Mouse (Mus musculus) natural killer cell, adult 2 months (primary cell): ENCODE measurements around the gene Ppm1m.
A peak's percentile ranks its signal among the peaks of the same experiment; 100 is the strongest.

Source experiments
- DNase-seq, 2 experiments: peaks; one replicate each; pipeline ENCODE4 v3.0.0; 2022; ENCODE audit warnings: low spot score in 2 of 2

Ppm1m gene

DNA sequence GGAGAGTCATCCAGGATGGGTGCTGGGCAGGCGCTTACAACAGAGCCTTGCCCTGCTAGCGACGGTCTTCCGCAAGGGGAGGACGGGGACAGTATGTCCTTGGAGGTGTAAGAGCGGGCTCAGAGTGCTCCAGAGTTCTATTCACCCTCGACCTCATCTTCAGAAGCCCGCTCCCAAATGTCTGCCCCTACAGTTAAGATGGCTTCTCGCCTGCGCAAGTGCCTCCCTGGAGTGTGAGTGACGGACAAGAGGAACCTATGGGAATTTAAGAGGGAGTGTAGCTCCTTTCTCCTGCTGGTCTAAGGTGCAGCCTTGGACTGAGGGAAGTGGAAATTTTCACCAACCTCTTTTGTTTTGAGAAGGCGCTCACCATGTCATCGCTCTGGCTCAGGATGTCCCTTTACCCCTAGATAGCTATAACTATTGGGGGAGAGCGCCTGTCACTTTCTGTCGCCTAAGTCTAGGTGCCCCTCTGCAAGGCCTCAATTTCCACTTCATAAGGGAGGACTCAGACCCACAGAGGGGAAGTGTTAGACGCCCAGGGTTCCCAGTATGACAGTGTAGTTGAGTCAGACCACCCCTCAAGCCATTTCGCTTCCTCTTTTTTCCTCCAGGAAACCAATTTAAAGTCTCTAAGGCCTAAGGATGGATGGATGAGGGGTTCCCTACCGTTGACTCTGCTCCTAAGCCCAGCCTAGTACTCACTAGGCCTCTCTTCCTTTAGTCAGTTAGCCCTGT is at the start of gene Ppm1m:
Gene Ppm1m (minus strand): TSS at position 212 of the 738 bp plus-strand sequence.
- no peak for DNase-seq

DNA sequence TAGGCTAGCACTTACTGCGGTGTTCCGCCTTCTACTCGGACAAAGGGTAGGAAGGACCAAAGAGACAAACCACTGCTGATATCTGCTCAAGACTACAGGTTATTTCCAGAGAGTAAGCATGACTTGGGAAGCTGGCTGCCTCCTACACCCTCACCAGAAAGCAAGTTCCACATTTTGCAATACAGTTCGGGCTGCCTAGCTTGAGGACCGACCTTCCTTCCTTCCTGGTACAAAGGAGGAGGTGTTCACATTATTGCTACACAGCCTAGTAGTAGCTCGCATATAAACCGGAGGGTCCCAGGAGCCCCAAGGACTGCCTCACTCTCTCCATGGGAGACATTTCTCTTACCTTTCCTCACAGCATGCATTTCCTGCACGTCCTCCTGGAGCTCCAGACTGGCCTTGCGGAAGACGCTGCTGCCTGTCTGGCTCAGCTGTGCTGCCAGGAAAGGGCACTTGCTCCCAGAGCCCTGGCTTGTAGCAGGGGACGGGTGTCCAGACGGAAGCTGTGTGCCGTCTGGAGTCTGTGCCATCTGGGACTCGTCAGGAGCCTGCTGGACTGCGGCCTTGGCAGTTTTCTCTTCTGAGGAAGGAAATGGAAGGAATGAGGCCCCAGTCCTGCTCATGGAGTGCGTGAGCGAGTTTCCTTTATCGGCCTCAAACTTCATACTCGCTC is 43.4 kb upstream of the Ppm1m start:
- no peak for DNase-seq

DNA sequence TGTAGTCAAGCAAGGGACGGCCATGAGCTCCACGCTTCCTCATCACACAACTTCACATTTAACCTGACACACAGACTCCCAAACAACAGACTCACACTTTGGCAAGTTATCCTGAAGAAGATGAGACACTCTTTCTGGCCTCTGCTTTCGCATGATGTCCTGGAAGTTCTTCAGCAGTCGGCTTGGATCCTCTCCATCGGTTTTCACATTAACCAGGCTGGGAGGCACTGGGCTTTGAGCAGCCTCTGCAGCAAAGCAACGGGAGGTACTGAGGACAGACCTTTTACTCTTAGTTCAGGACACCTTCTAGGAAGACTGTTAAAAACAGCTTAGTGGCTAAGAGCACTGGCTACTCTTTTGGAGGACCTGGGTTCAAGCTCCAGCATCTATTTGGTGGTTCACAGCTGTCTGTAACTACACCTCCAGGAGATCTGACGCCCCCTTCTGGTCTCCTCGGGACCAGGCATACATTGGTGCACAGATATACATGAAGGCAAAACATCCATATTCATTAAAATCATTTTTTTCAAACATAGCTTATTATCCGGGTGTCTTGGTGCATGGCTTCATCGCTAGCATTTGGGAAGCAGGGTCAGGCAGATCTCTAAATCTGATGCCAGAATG is 42.1 kb upstream of the Ppm1m start:
- no peak for DNase-seq

DNA sequence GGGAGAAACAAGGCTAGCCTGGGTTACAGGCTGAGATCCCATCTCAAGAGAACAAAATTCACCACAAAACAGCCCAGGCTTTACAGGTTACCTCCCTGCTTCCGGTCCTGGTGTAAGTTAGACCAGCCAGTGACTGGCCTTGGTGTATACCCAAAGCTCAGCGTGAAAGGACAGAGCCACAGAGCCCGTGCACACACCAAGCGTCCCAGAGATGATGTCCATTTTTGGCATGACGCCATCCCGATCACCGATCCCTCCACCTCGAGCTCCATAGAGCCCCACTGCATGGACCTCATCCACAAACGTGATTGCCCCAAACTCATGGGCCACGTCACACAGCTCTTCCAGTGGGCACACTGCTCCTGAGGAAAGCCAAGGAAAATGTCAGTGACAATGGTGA is 38.3 kb upstream of the Ppm1m start:
- no peak for DNase-seq

DNA sequence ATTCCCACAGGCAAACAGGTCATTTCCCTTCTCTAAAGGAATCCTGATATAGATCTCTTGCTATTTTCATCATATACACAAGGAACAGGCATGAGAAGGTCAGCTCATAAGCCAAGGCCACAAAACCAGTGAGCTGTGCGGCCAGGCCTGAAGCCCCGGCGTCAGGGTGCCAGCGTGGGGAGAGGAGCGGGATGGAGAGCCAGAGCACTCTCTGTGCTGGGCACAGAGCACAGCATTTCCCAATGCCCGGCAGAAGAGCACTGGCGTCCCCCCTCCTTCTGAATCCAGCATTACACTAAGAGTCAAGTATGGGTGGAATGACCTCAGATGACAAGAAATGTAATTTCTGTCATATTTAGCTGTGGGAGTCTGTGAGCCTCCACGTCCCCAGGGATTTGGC is 37.9 kb upstream of the Ppm1m start:
- DNase-seq = no peak

DNA sequence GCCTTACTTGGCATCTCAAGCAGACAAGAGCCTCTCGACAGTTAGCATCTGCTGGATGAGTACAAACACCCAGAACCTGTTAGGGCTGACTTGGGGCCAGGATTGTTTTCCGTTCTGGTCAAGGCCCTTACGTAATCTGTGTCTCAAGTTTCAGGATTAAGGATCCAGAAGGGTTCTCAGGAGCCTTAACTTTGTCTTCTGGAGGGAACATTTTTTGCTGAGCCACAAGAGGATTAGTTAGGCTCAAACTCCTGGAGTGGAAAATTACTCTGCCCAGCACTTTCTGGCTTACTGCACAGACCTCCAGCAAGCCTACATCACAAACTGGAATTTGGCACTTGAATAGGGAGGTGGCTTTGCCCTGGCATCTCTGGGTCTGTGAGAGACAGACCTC is 37.3 kb upstream of the Ppm1m start:
- DNase-seq = no peak

DNA sequence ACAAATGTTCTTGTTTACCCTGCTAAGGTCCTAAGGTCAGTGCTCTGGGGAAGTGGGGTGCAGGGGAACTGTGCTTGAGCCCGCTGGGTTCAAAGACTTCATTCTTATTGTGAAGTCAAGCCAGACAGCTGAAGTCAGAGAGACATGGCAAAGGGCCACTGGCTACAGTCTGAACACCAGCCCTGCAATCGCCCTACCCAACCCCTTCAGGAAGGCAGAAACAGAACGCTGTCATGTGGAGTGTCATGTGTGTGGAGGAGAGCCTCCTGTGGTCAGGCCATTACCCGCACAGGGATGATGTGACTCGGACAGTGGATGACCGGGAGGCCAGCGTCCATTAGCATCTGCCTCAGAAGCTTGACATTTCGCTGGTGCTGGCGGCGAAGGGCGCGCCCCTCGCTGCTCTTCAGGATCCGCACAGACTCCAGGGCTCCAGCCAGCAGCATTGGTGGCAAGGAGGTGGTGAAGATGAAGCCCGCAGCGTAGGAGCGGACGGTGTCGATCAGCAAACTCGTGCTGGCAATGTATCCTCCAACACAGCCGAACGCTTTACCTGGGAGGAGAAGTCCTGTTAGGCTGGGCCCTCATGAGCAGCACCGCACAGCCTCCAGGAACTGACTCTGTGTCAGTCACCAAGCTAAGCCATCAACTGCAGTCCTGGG is 36.7 kb upstream of the Ppm1m start:
- DNase-seq = no peak

DNA sequence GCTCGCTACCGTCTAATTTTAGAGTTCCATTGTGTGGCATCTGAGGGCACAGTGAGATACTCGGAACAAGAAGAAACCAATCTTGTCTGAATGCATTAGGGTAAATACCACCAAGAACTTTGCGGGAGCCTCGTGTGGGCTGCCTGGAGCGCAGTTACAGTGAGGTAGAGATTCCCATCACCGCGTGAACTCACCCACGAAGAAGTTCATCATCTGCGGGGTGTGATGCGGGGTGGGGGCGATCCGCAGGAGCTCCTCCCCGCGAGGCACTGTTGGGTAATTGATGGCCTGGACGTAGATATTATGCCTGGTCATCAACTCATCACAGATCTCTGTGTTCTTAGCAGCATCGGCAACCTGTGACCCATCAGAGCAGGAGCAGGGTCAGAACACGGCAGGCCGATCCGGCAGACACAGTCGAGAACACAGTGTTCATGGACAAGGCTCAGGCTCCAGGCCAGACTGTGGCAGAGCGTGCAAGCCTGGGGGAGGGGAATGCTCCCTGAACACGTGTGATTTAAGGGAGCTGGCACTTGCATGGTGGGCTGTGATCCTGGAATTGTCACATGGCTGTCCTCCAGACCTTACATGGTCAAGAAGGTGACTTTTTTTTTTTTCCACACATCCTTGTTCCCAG is 35.8 kb upstream of the Ppm1m start:
- no peak for DNase-seq

DNA sequence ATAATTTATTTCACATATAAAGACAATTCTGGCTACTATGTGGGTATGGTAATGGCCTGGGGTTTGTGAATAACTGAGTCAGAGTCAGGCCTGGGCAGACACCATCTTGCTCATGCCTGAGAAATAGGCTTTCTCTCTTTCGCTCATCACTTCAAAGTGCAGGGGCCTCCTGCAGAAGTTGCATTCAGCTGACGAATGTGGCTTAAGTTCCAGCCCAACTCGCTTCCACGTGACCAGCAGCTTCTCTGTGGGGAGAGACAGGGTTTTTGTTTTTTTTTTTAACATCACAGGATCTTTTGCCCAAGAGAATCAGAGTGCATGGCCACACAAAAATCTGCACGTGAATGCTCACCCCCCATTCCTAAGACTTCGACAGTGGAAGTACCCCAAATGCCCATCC is 34.4 kb upstream of the Ppm1m start:
- no peak for DNase-seq

DNA sequence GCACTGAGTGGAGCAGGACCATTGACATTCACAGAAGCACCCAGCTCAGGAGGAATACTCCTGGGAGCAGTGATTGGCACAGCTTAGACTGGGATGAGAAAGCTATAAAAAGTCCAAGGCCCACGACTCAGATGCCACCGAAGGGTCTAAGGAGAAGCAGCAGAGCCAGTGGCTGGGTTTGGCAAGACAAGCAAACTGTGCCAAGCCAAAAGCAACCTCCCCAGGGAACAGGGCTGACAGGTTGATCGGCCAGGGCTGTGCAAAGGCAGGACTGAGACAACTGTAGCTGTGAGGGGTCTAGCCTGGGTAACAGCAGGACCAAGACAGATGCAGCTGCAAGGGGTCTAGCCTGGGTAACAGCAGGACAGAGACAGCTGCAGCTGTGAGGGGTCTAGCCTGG is 33.4 kb upstream of the Ppm1m start:
- DNase-seq = no peak

DNA sequence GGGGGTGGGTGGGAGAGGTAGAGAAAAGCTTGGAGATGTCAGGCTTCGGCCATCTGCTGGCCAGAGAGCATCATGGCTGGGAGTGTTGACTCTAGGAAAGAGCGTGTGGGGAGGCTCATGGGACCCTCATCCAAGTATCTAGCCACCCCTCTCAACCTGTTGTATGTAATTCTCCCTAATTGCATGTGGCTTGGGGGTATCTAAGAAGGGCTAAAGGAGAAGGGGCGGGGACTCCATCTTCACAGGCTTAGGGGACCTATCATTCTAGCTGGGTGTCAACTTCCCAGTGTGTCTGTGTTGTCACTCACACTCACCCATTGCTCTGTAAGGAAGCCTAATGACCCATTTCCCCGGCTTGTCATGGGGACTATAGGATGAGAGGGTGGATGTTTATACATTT is 32.3 kb upstream of the Ppm1m start:
- no peak for DNase-seq

DNA sequence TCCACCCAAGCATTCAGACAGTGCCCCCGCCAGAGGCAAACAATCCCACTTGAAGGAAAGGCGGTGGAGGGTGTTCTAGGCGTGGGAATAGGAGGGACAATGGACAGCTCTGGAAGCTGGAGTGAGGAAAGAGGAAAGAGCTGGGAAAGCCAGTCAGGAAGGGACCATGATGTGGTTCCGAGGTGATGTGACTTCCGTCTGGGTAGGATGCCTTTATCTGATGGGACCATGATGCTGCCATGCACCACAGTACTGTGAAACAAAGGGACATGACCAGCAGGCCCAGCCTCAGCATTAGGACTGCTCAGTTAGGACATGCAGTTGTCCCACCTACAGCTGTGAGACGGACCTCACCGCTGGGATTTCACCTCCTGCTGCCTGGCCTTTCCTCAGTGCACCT is 31.7 kb upstream of the Ppm1m start:
- no peak for DNase-seq

DNA sequence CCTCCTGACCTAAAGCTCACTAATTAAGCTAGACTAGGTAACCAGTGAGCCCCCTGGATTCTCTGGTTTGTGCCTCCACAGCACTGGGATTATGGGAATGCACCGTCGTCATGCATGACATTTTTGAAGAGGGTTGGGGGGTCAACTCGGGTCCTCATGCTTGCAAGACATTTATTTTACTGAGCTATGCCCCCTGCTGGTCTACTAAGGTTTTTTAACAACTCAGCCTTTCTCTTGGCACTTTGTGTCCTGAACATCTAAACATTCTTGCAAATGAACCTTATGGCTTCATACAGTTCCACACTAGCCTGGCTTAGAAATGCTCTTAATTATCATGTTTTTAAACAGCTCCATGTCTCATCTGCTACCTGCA is 31.2 kb upstream of the Ppm1m start:
- no peak for DNase-seq

DNA sequence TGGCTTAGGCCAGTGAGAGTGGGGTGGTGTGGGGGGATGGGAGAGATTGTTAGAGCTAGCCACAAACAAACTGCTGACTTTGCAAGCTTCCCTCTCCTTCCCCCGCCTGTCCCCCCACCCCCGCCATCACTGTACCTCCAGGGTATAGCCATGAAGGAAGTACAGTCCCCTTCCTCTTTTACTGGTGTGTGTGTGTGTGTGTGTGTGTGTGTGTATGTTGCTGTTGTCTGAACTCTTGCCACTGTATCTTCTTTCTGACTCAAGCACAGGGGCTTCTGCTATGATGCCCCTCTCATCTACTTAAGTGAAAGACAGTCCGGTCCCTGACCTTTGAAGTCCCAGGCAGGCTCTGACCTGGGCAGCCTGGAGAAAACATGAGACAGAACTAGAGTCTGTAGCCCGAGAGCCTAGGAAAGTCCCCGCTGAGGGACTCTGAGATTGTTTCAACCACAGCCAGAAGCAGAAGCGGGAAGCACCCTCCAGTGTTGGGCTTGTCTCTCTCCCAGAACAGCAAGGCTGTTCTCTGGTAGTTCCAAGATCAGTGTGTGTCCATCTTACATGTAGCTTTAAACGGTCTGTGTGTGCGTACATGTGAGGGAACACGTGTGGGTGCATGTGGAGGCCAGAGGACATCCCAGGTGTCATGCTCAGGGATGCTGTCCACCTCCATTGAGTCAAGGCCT is 30.6 kb upstream of the Ppm1m start:
- DNase-seq = peak in 1 of 2 experiments; percentile 54

DNA sequence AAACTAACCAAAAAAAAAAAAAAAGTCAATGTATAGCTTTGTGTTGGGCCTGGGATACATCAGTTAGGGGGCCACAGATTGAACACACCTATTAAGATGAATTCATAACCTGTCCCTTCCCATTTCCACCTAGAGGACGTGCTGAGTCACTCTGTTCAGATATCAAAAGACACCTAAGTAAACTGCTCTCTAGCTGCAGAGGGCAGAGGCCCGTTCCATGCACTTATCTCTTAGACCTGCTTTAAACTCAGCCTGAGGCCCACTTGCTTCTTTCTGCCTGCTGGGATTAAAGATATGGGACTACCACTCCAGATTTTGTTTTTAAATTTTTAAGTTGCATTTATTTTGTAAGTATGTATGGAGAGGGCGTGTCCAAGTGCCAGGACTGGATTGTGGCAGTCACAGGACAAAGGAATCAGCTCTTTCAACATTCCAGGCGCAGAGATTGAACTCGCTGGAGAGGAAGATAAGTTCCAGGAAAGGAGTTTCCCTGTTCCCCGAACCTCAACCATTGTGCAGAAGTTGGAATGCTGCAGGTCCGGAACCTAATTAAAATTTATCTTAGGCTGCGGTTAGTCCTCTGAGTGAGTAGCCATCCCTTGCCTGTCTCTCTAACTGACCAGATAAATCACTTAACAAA is 28.4 kb upstream of the Ppm1m start:
- DNase-seq = no peak

DNA sequence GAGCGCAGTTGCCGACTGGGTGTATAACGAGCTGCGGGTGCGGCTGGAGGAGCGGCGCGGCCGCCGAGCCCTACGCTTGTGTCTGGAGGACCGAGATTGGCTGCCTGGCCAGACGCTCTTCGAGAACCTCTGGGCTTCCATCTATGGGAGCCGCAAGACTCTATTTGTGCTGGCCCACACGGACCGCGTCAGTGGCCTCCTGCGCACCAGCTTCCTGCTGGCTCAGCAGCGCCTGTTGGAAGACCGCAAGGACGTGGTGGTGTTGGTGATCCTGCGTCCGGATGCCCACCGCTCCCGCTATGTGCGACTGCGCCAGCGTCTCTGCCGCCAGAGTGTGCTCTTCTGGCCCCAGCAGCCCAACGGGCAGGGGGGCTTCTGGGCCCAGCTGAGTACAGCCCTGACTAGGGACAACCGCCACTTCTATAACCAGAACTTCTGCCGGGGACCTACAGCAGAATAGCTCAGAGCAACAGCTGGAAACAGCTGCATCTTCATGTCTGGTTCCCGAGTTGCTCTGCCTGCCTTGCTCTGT is 26.7 kb upstream of the Ppm1m start:
- peak in 1 of 2 experiments; percentile 42 for DNase-seq

DNA sequence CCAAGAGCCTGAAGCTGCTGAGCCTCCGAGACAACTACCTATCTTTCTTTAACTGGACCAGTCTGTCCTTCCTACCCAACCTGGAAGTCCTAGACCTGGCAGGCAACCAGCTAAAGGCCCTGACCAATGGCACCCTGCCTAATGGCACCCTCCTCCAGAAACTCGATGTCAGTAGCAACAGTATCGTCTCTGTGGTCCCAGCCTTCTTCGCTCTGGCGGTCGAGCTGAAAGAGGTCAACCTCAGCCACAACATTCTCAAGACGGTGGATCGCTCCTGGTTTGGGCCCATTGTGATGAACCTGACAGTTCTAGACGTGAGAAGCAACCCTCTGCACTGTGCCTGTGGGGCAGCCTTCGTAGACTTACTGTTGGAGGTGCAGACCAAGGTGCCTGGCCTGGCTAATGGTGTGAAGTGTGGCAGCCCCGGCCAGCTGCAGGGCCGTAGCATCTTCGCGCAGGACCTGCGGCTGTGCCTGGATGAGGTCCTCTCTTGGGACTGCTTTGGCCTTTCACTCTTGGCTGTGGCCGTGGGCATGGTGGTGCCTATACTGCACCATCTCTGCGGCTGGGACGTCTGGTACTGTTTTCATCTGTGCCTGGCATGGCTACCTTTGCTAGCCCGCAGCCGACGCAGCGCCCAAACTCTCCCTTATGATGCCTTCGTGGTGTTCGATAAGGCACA is 26.1 kb upstream of the Ppm1m start:
- no peak for DNase-seq

DNA sequence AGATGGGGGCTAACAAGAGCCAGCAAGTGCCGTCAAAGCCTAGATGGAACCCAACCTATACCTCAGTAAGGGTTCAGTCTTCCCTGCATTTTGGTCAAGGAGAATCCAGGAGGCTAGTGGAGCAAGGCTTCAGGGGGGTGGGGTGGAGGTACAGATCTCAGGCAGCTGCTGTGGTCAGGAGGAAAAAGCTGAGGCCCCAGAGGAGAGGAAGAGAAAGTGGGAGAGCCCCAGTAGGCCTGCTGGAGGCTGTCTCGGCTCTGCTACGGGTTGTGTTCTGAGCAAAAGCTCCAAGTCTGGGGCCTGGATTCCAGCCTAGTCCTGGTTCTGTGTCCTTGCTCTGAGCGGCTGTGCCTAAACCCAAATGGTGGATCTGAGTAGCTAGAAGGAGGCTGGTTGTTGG is 23.4 kb upstream of the Ppm1m start:
- no peak for DNase-seq

DNA sequence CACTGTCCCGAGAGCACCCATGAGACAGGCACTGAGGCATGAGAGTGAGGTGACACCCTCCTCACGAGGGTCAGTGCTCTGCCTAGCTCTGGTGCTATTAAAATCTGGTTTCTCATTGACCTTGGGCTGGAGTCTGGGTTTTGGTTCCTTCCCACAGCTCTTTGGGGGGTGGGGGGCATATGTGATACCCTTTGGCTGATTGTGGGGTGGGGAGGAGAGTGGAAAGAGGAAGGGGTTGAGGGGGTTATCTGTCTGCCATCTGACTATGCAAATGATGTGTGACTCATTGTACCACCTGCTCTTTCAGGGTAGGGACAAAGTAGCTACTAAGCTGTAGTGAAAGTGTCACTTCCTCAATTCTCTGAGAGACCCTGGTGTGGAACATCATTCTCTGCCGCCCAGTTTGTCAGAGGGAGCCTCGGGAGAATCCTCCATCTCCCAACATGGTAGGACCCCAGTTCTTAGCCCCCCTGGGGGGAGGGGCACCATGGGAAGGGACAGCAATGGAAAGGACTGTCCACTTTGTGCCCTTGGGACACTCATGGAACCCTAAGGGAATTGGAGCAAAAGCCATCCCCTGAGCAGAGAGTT is 22.8 kb upstream of the Ppm1m start, which contains the start of gene Tlr9:
Gene Tlr9 (plus strand): TSS at position 338 of the 591 bp plus-strand sequence.
- DNase-seq = peak in 1 of 2 experiments; percentile 78
